Mouse (Mus musculus) thymus, adult 2 months (tissue): ENCODE measurements around the gene Tnnc1. TPM values are rescaled to one million over a fixed set of nuclear protein-coding genes. Genes with fewer than 3 reads are reported as not detected.

Experiments
- DNase-seq: peaks from one replicate; pipeline ENCODE4 v3.0.0; 2021
- H3K27ac ChIP-seq: fragments of 200-500 bp; 2 replicates; pipeline ENCODE4 v1.5.1; 2012; ENCODE audit warnings: low read length, control low read depth; ENCODE audit not compliant: control insufficient read depth, insufficient read depth
- H3K27me3 ChIP-seq: fragments of 200-500 bp; 2 replicates; pipeline ENCODE4 v1.6.1; 2012; ENCODE audit warnings: mild to moderate bottlenecking, low read length, moderate library complexity, mixed read lengths; ENCODE audit not compliant: control insufficient read depth, insufficient read depth
- H3K36me3 ChIP-seq: fragments of 200-500 bp; 2 replicates; pipeline ENCODE4 v1.6.1; 2012; ENCODE audit warnings: mild to moderate bottlenecking, low read length, moderate library complexity; ENCODE audit not compliant: control insufficient read depth, insufficient read depth
- H3K4me1 ChIP-seq: fragments of 200-500 bp; replicated peaks from 2 replicates; pipeline ENCODE4 v1.6.1; 2012; ENCODE audit warnings: low read length; ENCODE audit not compliant: control insufficient read depth, insufficient read depth
- H3K4me3 ChIP-seq: fragments of 200-500 bp; 2 replicates; pipeline ENCODE4 v1.5.1; 2012; ENCODE audit warnings: mild to moderate bottlenecking, low read length, control low read depth, moderate library complexity; ENCODE audit not compliant: control insufficient read depth, insufficient read depth
- CTCF ChIP-seq: fragments of 200-500 bp; IDR thresholded peaks from 2 replicates; pipeline ENCODE4 v1.5.1; 2012; ENCODE audit warnings: mild to moderate bottlenecking, control low read depth, low read length, moderate library complexity, borderline replicate concordance; ENCODE audit not compliant: control insufficient read depth, poor library complexity, insufficient read depth; ENCODE audit errors: extremely low read depth
- POLR2A ChIP-seq: fragments of 200-500 bp; IDR thresholded peaks from 2 replicates; pipeline ENCODE4 v1.6.1; 2012; ENCODE audit warnings: mild to moderate bottlenecking, low read length, control low read depth, moderate library complexity; ENCODE audit not compliant: control insufficient read depth, poor library complexity, insufficient read depth; ENCODE audit errors: extremely low read depth
- WGBS: fragments of 180-500 bp; shearing (Covaris S2); methylation state at CpG from one replicate; pipeline ENCODE4 v1.1.7; 2018; 5-methylcytosine and 5-hydroxymethylcytosine counted together
- polyA plus RNA-seq: library from polyadenylated mRNA; depleted of rRNA; stranded (reverse); fragments of >200 nt; gene quantifications from 2 replicates; pipeline ENCODE4 v1.2.3, GENCODE M21; 2012

Tnnc1 gene
- polyA plus RNA-seq, 1 experiment: 103 TPM

GRCm38 (mm10) chr14:31193791-31194190 is 14.3 kb upstream of the Tnnc1 start:
- TF ChIP-seq POLR2A: no peak
- TF ChIP-seq CTCF: no peak
- Histone ChIP-seq H3K27me3 (no peaks in the 10 kb centered on the region), H3K4me1 (peaks cover 13% of the 10 kb centered on the region), H3K4me3 (no peak overlapping the region), H3K27ac (no peak overlapping the region), H3K36me3 (peaks cover 37% of the 10 kb centered on the region)
- DNase-seq: no peak
- WGBS: 95% methylated on average over 7 of the region's 7 CpGs

GRCm38 (mm10) chr14:31194441-31194840 is 13.7 kb upstream of the Tnnc1 start:
- H3K4me1 ChIP-seq: peaks cover 13% of the 10 kb centered on the region
- TF ChIP-seq CTCF (no peak), POLR2A (no peak)
- WGBS: 64% methylated on average over 2 of the region's 2 CpGs
- H3K27ac ChIP-seq: no peak overlapping the region
- H3K27me3 ChIP-seq: no peaks in the 10 kb centered on the region
- H3K4me3 ChIP-seq: no peak overlapping the region
- peaks cover 31% of the 10 kb centered on the region for H3K36me3 ChIP-seq
- no peak for DNase-seq

GRCm38 (mm10) chr14:31194891-31195513 is 13.1 kb upstream of the Tnnc1 start:
- WGBS: 12% methylated on average over 14 of the region's 14 CpGs
- H3K4me3 ChIP-seq: peak overlapping the region; percentile 13
- peaks cover 13% of the 10 kb centered on the region for H3K4me1 ChIP-seq

GRCm38 (mm10) chr14:31195521-31195920 is 12.6 kb upstream of the Tnnc1 start:
- H3K36me3 ChIP-seq: peaks cover 21% of the 10 kb centered on the region
- no peaks in the 10 kb centered on the region for H3K27me3 ChIP-seq
- WGBS: 80% methylated on average over 4 of the region's 4 CpGs
- H3K4me3 ChIP-seq: no peak overlapping the region
- peaks cover 13% of the 10 kb centered on the region for H3K4me1 ChIP-seq
- DNase-seq: no peak
- H3K27ac ChIP-seq: peak overlapping the region; percentile 61
- TF ChIP-seq POLR2A (no peak), CTCF (no peak)

More at GRCm38 (mm10) chr14:31194891-31195513, 13.1 kb upstream of the Tnnc1 start:
- TF ChIP-seq POLR2A: no peak
- no peak for TF ChIP-seq CTCF
- peak; percentile 20 for DNase-seq
- Histone ChIP-seq H3K27me3 (no peaks in the 10 kb centered on the region), H3K27ac (peak overlapping the region; percentile 61), H3K36me3 (peaks cover 25% of the 10 kb centered on the region)

GRCm38 (mm10) chr14:31195968-31196367 is 12.1 kb upstream of the Tnnc1 start:
- H3K36me3 ChIP-seq: peaks cover 21% of the 10 kb centered on the region
- H3K4me3 ChIP-seq: no peak overlapping the region
- peak overlapping the region; percentile 61 for H3K27ac ChIP-seq
- DNase-seq: peak; percentile 44
- H3K27me3 ChIP-seq: no peaks in the 10 kb centered on the region
- H3K4me1 ChIP-seq: peaks cover 13% of the 10 kb centered on the region
- no peak for TF ChIP-seq POLR2A
- TF ChIP-seq CTCF: no peak

- Histone ChIP-seq H3K4me1 (peaks cover 13% of the 10 kb centered on the region), H3K4me3 (no peak overlapping the region)
Measured at GRCm38 (mm10) chr14:31197547-31198516, 10.3 kb upstream of the Tnnc1 start.

More at GRCm38 (mm10) chr14:31197547-31198516, 10.3 kb upstream of the Tnnc1 start:
- TF ChIP-seq CTCF (no peak), POLR2A (no peak)
- Histone ChIP-seq H3K36me3 (peaks cover 24% of the 10 kb centered on the region), H3K27me3 (no peaks in the 10 kb centered on the region), H3K27ac (no peak overlapping the region)
- no peak for DNase-seq
- WGBS: 81% methylated on average over 16 of the region's 16 CpGs
